Mouse (Mus musculus) kidney, adult 2 months (tissue): ENCODE data around the gene Oit1. TPM values are rescaled to one million over a fixed set of nuclear protein-coding genes. Genes with fewer than 3 reads are reported as not detected.

Experiments used
- DNase-seq: peaks from one replicate; pipeline ENCODE4 v3.0.0; 2021
- H3K27ac ChIP-seq: fragments of 200-500 bp; 2 replicates; pipeline ENCODE4 v1.5.1; 2012; ENCODE audit warnings: low read depth, low read length, control low read depth, inconsistent platforms; ENCODE audit not compliant: insufficient read depth
- H3K27me3 ChIP-seq: fragments of 200-500 bp; replicated peaks from 2 replicates; pipeline ENCODE4 v1.6.1; 2012; ENCODE audit warnings: mild to moderate bottlenecking, moderate library complexity, low read length, inconsistent platforms; ENCODE audit not compliant: control insufficient read depth, insufficient read depth
- H3K36me3 ChIP-seq: fragments of 200-500 bp; 2 replicates; pipeline ENCODE4 v1.6.1; 2012; ENCODE audit warnings: mild to moderate bottlenecking, moderate library complexity, low read length, inconsistent platforms; ENCODE audit not compliant: control insufficient read depth, insufficient read depth
- H3K4me1 ChIP-seq: fragments of 200-500 bp; 2 replicates; pipeline ENCODE4 v1.6.1; 2011; ENCODE audit warnings: low read length; ENCODE audit not compliant: control insufficient read depth, insufficient read depth
- H3K4me3 ChIP-seq: fragments of 200-500 bp; 2 replicates; pipeline ENCODE4 v1.5.1; 2011; ENCODE audit warnings: mild to moderate bottlenecking, low read depth, low read length, control low read depth; ENCODE audit not compliant: insufficient read depth
- CTCF ChIP-seq: fragments of 200-500 bp; conservative IDR thresholded peaks from 2 replicates; pipeline ENCODE4 v1.5.1; 2011; ENCODE audit warnings: low read depth, mild to moderate bottlenecking, control low read depth, low read length, moderate library complexity, mixed read lengths; ENCODE audit not compliant: insufficient read depth, insufficient read length
- POLR2A ChIP-seq: fragments of 200-500 bp; IDR thresholded peaks from one replicate; pipeline ENCODE4 v1.6.1; 2011; ENCODE audit warnings: low read depth, low read length, control low read depth
- WGBS: fragments of 180-500 bp; shearing (Covaris S2); methylation state at CpG from one replicate; pipeline ENCODE4 v1.1.7; 2018; 5-methylcytosine and 5-hydroxymethylcytosine counted together
- polyA plus RNA-seq: library from polyadenylated mRNA; depleted of rRNA; stranded (reverse); fragments of >200 nt; gene quantifications from 2 replicates; pipeline ENCODE4 v1.2.3, GENCODE M21; 2012; rRNA removed

The Oit1 gene
- 1.3 and 1.5 TPM in 2 replicates for polyA plus RNA-seq

DNA sequence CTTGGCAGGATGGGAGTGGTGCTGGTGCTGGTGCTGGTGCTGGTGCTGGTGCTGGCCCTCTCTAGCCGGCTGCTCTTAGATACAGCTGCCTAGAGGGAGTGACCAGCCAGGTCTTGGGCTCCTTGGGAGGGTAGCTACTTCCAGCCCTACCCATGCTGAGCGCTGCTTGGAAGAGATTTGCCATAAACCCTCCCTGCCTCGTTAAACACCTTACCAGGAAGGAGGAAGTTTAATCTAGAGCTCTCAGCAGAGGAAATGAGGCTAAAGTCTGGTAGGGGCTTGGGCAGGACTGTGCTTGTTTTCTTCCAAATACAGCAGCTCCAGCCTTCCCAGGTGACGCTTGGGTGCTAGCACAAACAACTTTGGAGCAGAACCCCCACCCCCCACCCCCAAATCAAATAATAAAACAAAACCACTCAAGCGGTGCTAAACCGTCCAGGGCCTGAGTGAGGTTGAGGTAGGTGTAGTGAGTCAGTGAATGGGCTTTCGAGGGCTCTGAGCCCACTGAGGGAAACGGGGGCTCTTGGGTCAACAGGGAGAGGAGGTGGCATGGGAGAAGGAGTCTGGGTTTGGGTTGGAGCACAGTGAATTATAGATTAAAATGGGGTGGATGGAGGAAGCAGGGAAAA is at the start of gene Oit1:
TSS of gene Oit1 (minus strand) at position 70 of the 629 bp plus-strand sequence.
- Histone ChIP-seq H3K27me3 (no peaks in the 10 kb centered on the region), H3K4me1 (no peaks in the 10 kb centered on the region), H3K36me3 (no peaks in the 10 kb centered on the region), H3K4me3 (no peak within 1 kb of the TSS), H3K27ac (0 out of 2 replicates have a peak within 1 kb of the TSS, but pooled peaks have one; percentile 12)
- TF ChIP-seq CTCF (no peak), POLR2A (no peak)
- 32% methylated on average over 8 of the region's 8 CpGs for WGBS
- no peak for DNase-seq

DNA sequence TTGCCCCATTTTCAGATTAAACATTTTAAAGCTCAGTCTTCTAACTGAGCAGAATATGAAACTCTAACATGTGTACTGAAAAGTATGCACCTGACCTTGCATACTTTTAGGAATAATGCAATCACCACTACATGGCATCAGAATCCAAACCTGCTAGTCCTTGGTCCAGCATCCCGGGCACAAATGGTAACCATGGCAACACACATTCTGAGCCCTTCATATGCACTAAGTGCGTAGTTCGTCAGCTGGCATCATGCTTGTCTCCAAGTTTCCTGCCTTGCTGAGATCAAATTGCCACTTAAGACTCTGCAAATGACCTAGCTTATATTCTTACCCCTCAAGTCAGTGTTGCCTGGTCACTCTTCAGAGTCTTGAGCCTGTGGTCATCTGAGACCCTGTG is 44.3 kb upstream of the Oit1 start:
- Histone ChIP-seq H3K4me1 (no peaks in the 10 kb centered on the region), H3K36me3 (no peaks in the 10 kb centered on the region), H3K4me3 (no peak overlapping the region), H3K27ac (no peak overlapping the region), H3K27me3 (no peaks in the 10 kb centered on the region)
- DNase-seq: no peak
- 86% methylated on average over 3 of the region's 3 CpGs for WGBS
- TF ChIP-seq POLR2A: no peak
- TF ChIP-seq CTCF: no peak

DNA sequence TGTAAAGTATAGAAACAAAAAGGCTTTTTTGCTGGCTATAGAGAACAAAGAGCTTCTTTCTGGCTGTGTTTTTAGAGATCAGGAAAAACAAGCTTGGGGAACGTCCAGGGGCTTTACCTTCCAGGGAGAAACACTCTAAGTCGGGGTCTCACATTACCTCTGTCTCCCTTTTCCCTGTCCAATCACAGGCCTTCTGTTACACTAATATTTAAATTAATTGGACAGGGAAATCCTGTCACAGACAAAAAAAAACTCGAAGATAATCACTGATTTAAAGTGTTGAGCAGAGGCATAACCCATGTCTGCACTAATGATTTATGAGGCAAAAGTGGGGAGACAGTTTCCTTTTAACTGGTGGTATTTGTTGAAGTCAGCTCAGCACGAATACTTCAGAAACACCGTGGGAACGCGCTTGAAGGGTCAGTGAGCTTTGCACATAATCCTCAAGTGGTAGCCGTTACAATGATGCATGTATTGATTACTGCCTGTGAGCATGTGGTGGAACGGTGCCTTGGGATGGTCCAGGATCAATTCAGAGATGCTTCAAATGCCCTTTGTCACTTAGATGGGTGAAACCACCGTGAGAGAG is 42.7 kb upstream of the Oit1 start:
- H3K36me3 ChIP-seq: no peaks in the 10 kb centered on the region
- 17% methylated on average over 10 of the region's 10 CpGs for WGBS
- no peaks in the 10 kb centered on the region for H3K4me1 ChIP-seq
- no peak overlapping the region for H3K4me3 ChIP-seq
- no peak overlapping the region for H3K27ac ChIP-seq
- no peak for DNase-seq
- no peaks in the 10 kb centered on the region for H3K27me3 ChIP-seq
- TF ChIP-seq CTCF (no peak), POLR2A (no peak)

DNA sequence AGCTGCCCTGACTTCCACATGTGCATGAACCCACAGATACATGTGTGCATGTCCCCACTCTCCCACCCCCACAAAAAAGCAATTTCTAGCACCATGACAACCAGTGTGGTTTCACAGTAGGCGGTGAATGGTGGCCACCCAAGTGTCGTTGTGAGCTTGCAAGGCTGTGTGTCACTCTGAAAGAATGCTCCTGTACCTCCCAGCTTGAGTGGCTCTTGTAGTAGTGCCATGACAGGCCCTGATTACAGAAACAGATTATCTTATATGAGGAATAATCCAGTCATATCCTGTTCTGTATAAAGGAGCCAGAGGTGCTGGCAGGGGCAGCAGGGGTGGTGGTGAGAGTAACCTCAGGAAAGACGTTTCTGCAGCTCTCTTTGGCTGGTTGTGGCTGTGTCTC is 40.1 kb upstream of the Oit1 start:
- DNase-seq: no peak
- TF ChIP-seq POLR2A (no peak), CTCF (no peak)
- H3K36me3 ChIP-seq: no peaks in the 10 kb centered on the region
- no peaks in the 10 kb centered on the region for H3K27me3 ChIP-seq
- 68% methylated on average over 3 of the region's 3 CpGs for WGBS
- H3K27ac ChIP-seq: no peak overlapping the region
- no peaks in the 10 kb centered on the region for H3K4me1 ChIP-seq
- H3K4me3 ChIP-seq: no peak overlapping the region

GRCm38 (mm10) chr14:8405946-8406345 is 27.4 kb upstream of the Oit1 start:
- no peak for DNase-seq
- 79% methylated on average over 6 of the region's 6 CpGs for WGBS
- Histone ChIP-seq H3K27me3 (no peaks in the 10 kb centered on the region), H3K27ac (no peak overlapping the region), H3K4me3 (no peak overlapping the region), H3K4me1 (no peaks in the 10 kb centered on the region), H3K36me3 (no peaks in the 10 kb centered on the region)
- TF ChIP-seq CTCF (no peak), POLR2A (no peak)

GRCm38 (mm10) chr14:8403310-8403709 is 24.8 kb upstream of the Oit1 start:
- no peak overlapping the region for H3K27ac ChIP-seq
- WGBS: 94% methylated on average over 3 of the region's 3 CpGs
- no peaks in the 10 kb centered on the region for H3K36me3 ChIP-seq
- H3K4me3 ChIP-seq: no peak overlapping the region
- DNase-seq: no peak
- H3K27me3 ChIP-seq: no peaks in the 10 kb centered on the region
- no peaks in the 10 kb centered on the region for H3K4me1 ChIP-seq
- TF ChIP-seq POLR2A (no peak), CTCF (no peak)

- Histone ChIP-seq H3K27ac (no peak overlapping the region), H3K4me1 (no peaks in the 10 kb centered on the region), H3K4me3 (no peak overlapping the region), H3K27me3 (no peaks in the 10 kb centered on the region), H3K36me3 (no peaks in the 10 kb centered on the region)
- DNase-seq: no peak
- TF ChIP-seq CTCF (no peak), POLR2A (no peak)
These were observed 20.0 kb upstream of the Oit1 start for GRCm38 (mm10) chr14:8398507-8398906.
